Mouse (Mus musculus) hindbrain, embryonic 11.5 days (tissue): ENCODE measurements around the gene Slc22a2. TPM values are rescaled to one million over a fixed set of nuclear protein-coding genes. Genes with fewer than 3 reads are reported as not detected.

Source experiments
- ATAC-seq: fragments of 200-750 bp; cut with Nextera tagmentation; 2 replicates; pipeline ENCODE4 v1.8.0; 2017; ENCODE audit warnings: mild to moderate bottlenecking, moderate TSS enrichment, moderate library complexity; ENCODE audit not compliant: low FRiP score
- DNase-seq: peaks from one replicate; pipeline ENCODE4 v3.0.0-alpha.2; 2015; ENCODE audit warnings: low spot score
- H3K27ac ChIP-seq: fragments of 300-500 bp; sonication (generic); 2 replicates; pipeline ENCODE4 v1.5.1; 2014; ENCODE audit warnings: mild to moderate bottlenecking, low read depth, low read length
- H3K27me3 ChIP-seq: fragments of 300-500 bp; sonication (generic); 2 replicates; pipeline ENCODE4 v1.6.1; 2014; ENCODE audit warnings: mild to moderate bottlenecking, low read length, moderate library complexity, mixed read lengths; ENCODE audit not compliant: control insufficient read depth, insufficient read depth
- H3K36me3 ChIP-seq: fragments of 300-500 bp; sonication (generic); 2 replicates; pipeline ENCODE4 v1.6.1; 2014; ENCODE audit warnings: mild to moderate bottlenecking, low read length, moderate library complexity, mixed read lengths; ENCODE audit not compliant: control insufficient read depth, insufficient read depth
- H3K4me1 ChIP-seq: fragments of 300-500 bp; sonication (generic); replicated peaks from 2 replicates; pipeline ENCODE4 v1.6.1; 2014; ENCODE audit warnings: low read length, mixed read lengths; ENCODE audit not compliant: control insufficient read depth, insufficient read depth
- H3K4me2 ChIP-seq: fragments of 300-500 bp; sonication (generic); replicated peaks from 2 replicates; pipeline ENCODE4 v1.6.1; 2014; ENCODE audit warnings: mild to moderate bottlenecking, low read depth, low read length
- H3K4me3 ChIP-seq: fragments of 300-500 bp; sonication (generic); 2 replicates; pipeline ENCODE4 v1.5.1; 2014; ENCODE audit warnings: low read depth, low read length
- H3K9ac ChIP-seq: fragments of 300-500 bp; sonication (generic); 2 replicates; pipeline ENCODE4 v1.6.1; 2014; ENCODE audit warnings: low read depth, low read length
- H3K9me3 ChIP-seq: fragments of 300-500 bp; sonication (generic); 2 replicates; pipeline ENCODE4 v1.6.1; 2016; ENCODE audit warnings: low read length; ENCODE audit not compliant: control insufficient read depth
- WGBS: fragments of 180-500 bp; shearing (Covaris S2); extraction: QIAGEN DNeasy Blood & Tissue Kit; methylation state at CpG from one replicate; pipeline ENCODE4 v1.1.7; 2014; 5-methylcytosine and 5-hydroxymethylcytosine counted together
- polyA plus RNA-seq: library from polyadenylated mRNA; unstranded; fragments of >200 nt; fragmentation: Nextera tagmentation; extraction: Ambion mirVana; gene quantifications from 2 replicates; pipeline ENCODE4 v1.2.1, GENCODE M21; 2014

The Slc22a2 gene
- polyA plus RNA-seq, 1 experiment from 2014 or later: not detected

DNA sequence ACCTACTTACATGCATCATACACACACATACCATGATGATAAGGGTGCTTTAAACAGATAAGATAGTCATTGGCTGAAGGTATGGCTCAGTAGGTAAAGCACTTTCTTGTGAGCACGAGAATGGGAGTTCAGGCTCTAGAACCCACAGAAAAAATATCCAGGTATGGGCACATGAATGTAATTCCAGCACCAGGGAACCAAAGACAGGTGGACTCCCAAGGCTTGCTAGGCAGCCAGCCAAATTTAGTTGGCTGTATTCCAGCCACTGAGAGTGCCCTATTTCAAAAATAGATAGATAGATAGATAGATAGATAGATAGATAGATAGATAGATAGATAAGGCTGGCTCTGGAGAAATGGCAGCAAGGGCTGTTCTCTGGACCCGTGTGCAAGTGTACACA lies 1.4 kb downstream of the Slc22a2 start:
- Histone ChIP-seq H3K4me1 (no peaks in the 10 kb centered on the region), H3K4me2 (no peak overlapping the region), H3K36me3 (no peaks in the 10 kb centered on the region), H3K27ac (no peak overlapping the region), H3K4me3 (no peak overlapping the region), H3K9ac (no peak overlapping the region), H3K9me3 (no peaks in the 10 kb centered on the region), H3K27me3 (no peaks in the 10 kb centered on the region)
- DNase-seq (no peak), ATAC-seq (no peak)
- 83% methylated on average over 2 of the region's 2 CpGs for WGBS

DNA sequence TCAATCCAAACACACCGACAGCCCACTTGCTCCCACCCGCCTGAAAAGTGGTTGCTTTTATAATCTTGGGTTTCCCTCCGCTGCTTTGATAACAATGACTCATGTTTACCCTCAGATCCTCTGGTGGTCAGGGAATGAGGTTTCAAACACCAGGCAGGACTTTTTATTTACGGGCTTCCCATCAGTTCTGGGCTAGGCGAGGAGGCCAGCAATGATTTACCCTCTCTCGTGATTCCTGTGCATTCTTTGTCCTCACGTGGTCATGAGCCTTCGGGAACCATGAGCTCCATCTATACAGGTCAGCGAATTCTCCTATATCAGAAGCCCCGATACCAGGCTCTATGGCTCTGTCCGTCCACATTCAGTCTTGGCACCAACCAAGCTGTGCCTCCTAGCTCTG lies 3.0 kb downstream of the Slc22a2 start:
- H3K36me3 ChIP-seq: no peaks in the 10 kb centered on the region
- H3K27ac ChIP-seq: no peak overlapping the region
- no peaks in the 10 kb centered on the region for H3K9me3 ChIP-seq
- H3K4me3 ChIP-seq: no peak overlapping the region
- no peaks in the 10 kb centered on the region for H3K27me3 ChIP-seq
- no peaks in the 10 kb centered on the region for H3K4me1 ChIP-seq
- ATAC-seq: no peak
- DNase-seq: no peak
- no peak overlapping the region for H3K9ac ChIP-seq
- WGBS: 78% methylated on average over 11 of the region's 11 CpGs
- H3K4me2 ChIP-seq: no peak overlapping the region

DNA sequence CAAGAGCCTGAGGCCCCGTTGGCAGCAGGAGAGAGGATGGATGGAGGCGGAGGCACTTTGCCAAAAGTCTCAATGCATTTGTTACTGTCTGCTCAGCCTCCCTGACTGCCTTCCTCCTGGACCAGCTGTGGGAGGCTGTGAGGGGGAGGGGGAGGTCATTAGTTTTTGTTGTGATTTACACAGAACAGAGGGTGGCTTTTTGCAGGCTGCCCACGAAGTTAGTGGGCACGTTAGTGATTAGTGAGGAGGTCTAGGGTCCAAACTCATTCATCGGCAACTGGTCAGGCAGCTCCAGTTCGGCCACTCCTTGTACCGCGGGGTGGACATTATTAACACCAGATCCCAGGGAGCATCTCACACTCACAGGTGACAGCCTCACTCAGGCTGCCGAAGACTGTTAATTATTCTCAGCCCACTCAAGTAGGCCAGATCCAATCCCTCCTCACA lies 4.9 kb downstream of the Slc22a2 start:
- no peaks in the 10 kb centered on the region for H3K27me3 ChIP-seq
- H3K4me2 ChIP-seq: no peak overlapping the region
- ATAC-seq (no peak), DNase-seq (no peak)
- no peaks in the 10 kb centered on the region for H3K4me1 ChIP-seq
- H3K4me3 ChIP-seq: no peak overlapping the region
- H3K9me3 ChIP-seq: no peaks in the 10 kb centered on the region
- no peak overlapping the region for H3K9ac ChIP-seq
- 64% methylated on average over 9 of the region's 9 CpGs for WGBS
- no peaks in the 10 kb centered on the region for H3K36me3 ChIP-seq
- no peak overlapping the region for H3K27ac ChIP-seq

GRCm38 (mm10) chr17:12590911-12591625 lies 7.1 kb downstream of the Slc22a2 start:
- H3K36me3 ChIP-seq: no peaks in the 10 kb centered on the region
- H3K4me2 ChIP-seq: no peak overlapping the region
- no peak overlapping the region for H3K27ac ChIP-seq
- 89% methylated on average over 4 of the region's 4 CpGs for WGBS
- no peak overlapping the region for H3K9ac ChIP-seq
- H3K4me1 ChIP-seq: no peaks in the 10 kb centered on the region
- no peak overlapping the region for H3K4me3 ChIP-seq
- ATAC-seq (no peak), DNase-seq (no peak)
- H3K27me3 ChIP-seq: no peaks in the 10 kb centered on the region
- no peaks in the 10 kb centered on the region for H3K9me3 ChIP-seq

DNA sequence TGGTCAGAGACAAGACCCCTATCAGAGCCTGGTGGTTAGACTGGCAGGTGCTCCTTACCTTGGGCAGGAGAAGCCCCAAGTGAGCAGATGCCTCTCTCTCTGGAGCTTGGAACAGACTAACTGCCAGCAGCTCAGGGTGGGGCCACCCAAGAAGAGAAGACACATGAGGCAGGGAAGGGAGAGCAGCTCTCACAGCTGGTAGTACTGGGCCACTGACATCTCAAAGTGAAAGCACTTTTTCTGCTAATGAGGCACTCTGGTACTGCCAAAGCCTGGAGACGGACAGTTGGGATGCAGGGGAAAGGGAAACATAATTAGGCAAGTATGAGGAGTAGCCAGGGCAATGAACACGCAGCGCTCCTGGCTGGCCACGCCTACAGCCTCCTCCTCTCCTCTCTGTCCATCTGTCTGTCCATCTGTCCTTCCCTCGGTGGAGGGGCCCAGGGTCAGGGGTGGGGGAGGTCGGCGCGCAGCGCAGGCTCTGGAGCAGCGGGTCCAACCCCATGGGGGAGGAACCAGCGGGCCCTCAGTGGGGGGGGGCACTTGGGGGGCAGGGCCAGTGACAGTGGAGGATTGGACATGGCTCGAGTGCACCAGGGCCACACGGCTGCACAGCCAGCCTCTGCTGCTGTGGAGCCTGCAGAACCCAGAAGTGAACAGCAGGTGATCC lies 12.0 kb downstream of the Slc22a2 start:
- Histone ChIP-seq H3K36me3 (no peaks in the 10 kb centered on the region), H3K9ac (no peak overlapping the region), H3K4me1 (no peaks in the 10 kb centered on the region), H3K27ac (no peak overlapping the region), H3K9me3 (no peaks in the 10 kb centered on the region), H3K4me2 (no peak overlapping the region), H3K4me3 (no peak overlapping the region), H3K27me3 (no peaks in the 10 kb centered on the region)
- 76% methylated on average over 13 of the region's 13 CpGs for WGBS
- DNase-seq: no peak
- ATAC-seq: no peak

GRCm38 (mm10) chr17:12606634-12607033 lies 22.7 kb downstream of the Slc22a2 start:
- H3K9ac ChIP-seq: no peak overlapping the region
- no peak overlapping the region for H3K27ac ChIP-seq
- no peak overlapping the region for H3K4me3 ChIP-seq
- no peaks in the 10 kb centered on the region for H3K27me3 ChIP-seq
- 63% methylated on average over 1 of the region's 1 CpGs for WGBS
- DNase-seq: no peak
- H3K9me3 ChIP-seq: no peaks in the 10 kb centered on the region
- no peak overlapping the region for H3K4me2 ChIP-seq
- no peaks in the 10 kb centered on the region for H3K4me1 ChIP-seq
- H3K36me3 ChIP-seq: no peaks in the 10 kb centered on the region
- no peak for ATAC-seq

GRCm38 (mm10) chr17:12607202-12607601 lies 23.3 kb downstream of the Slc22a2 start:
- Histone ChIP-seq H3K9ac (no peak overlapping the region), H3K36me3 (no peaks in the 10 kb centered on the region), H3K4me3 (no peak overlapping the region), H3K4me2 (no peak overlapping the region), H3K4me1 (no peaks in the 10 kb centered on the region), H3K27ac (no peak overlapping the region), H3K27me3 (no peaks in the 10 kb centered on the region), H3K9me3 (no peaks in the 10 kb centered on the region)
- ATAC-seq (no peak), DNase-seq (no peak)

DNA sequence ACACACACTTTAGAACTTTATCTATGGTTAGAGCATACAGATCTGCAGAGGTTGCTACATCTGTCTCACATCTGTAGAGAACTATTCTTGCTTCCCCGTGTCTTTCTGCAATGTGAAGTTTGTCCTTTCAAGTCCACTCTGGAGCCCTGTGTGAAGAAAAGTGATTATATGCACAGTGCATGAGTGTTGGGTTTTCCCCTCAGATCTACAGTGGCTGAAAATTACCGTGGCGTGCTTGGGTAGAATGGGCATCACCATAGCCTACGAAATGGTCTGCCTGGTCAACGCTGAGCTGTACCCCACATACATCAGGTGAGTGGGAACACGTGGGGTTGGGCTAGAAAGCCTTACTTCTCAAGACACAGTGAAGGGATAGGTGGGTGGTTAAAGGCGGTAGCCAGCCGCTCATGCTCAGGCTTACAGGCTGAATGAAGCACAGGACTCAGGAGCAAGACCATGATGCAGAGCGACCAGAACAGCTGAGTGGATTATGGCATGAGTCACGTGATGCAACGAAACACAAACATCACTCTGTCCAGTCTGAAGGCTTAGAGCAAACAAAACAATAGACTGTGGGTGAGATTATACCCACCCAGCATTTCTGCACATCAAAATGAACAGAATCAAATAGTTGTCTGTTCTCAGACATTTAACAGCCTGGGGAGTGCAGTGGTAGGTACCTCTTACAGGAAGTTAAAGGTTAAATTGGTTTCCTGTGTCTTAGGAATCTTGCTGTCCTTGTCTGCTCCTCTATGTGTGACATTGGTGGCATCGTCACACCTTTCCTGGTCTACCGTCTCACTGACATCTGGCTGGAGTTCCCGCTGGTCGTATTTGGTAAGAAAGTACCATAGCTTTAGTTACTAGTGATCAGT lies 30.8 kb downstream of the Slc22a2 start:
- DNase-seq (no peak), ATAC-seq (no peak)
- 91% methylated on average over 15 of the region's 15 CpGs for WGBS
- Histone ChIP-seq H3K9ac (no peak overlapping the region), H3K4me1 (no peaks in the 10 kb centered on the region), H3K27me3 (no peaks in the 10 kb centered on the region), H3K27ac (no peak overlapping the region), H3K36me3 (no peaks in the 10 kb centered on the region), H3K4me3 (no peak overlapping the region), H3K4me2 (no peak overlapping the region), H3K9me3 (no peaks in the 10 kb centered on the region)
